Mouse (Mus musculus): Measurements from ENCODE around the gene Fam133b. TPM values are rescaled to one million over a fixed set of nuclear protein-coding genes. Genes with fewer than 3 reads are reported as not detected.
"Not testable (repeated sequence)": the region's sequence is repeated elsewhere in the genome, so short reads cannot be mapped to it uniquely, and the experiment has no call there.

Fam133b gene
- total RNA-seq, 1 experiment from 2014 or later = 83.7 TPM

DNA sequence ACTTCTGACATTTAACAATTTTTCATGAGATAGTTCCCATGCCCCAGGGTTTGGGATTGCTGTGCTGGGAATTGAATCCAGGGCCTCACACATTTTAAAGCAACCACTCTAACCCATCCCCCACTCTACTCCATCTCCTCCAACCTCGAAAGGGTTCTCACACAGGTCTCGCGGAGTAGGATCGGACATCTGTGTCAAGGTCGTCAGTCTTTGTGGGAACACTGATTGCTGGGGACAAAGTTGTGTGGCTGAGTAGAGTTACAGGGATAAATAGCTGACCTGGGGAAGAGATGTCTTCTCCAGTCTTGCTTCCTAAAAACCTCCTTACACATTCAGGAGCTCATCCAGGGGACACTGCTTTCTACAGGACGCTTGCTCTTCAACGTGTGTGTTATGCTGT is 35.4 kb downstream of the Fam133b start:
- ATAC-seq (ENCODE audit: extremely low read depth, insufficient number of reproducible peaks, low FRiP score, poor library complexity, severe bottlenecking) = no peak

DNA sequence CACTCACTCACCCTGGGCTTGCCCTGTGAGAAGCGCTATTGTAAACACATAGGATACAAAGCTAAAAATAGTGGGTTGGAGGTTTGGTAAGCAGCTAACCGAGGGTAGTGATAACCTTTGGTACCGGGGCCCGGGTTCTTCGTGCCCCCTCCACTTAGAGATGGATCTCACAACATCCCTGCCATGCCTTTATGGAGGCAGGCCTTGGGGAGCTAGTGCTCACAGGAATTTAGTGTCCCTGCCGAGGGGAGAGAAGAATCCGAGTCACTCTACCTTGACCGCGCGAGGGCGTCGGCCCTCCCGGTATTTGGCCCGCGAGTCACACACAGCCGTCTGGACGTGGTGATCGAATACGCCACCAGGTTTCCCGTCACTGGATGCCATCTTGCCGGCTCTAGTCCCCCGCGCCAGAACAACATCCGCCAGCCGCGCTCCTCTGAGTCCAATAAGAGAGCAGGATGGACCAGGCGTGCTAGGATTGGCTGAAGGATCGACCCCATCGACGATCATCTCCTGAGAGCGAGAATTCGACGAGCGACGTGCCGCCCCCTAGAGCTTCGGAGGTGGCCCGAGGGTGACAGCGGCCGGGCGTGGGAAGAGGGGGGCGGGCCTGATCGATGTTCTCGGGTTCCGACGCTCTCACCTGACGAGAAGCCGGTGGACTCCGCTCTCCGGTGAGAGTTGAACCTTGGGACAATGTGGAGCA is 52.2 kb downstream of the Fam133b start, which contains the start of gene Pex1:
Gene Pex1, plus strand, starts transcription at position 374 of the 706 bp plus-strand sequence.
- peak; percentile 94 for ATAC-seq (ENCODE audit: extremely low read depth, insufficient number of reproducible peaks, low FRiP score, poor library complexity, severe bottlenecking)

DNA sequence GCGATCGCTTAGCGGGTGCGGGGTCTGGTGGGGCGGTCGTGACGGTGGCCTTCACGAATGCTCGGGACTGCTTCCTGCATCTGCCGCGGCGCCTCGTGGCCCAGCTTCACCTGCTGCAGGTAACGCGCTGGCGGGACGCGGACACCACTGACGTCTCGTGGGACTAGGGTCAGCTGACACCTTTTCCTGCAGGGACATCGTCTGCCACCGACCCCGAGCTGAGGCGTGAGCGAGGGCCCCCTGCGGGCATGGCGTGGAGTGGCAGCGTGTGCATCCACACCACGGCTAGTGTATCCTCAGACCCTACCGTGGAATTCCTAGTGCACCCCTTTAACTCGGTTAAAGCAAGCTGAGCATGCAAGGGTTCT is 52.8 kb downstream of the Fam133b start, which contains the start of gene Rbm48:
Gene Rbm48, minus strand, starts transcription at position 187 of the 368 bp plus-strand sequence.
- peak; percentile 69 for ATAC-seq (ENCODE audit: extremely low read depth, insufficient number of reproducible peaks, low FRiP score, poor library complexity, severe bottlenecking)

DNA sequence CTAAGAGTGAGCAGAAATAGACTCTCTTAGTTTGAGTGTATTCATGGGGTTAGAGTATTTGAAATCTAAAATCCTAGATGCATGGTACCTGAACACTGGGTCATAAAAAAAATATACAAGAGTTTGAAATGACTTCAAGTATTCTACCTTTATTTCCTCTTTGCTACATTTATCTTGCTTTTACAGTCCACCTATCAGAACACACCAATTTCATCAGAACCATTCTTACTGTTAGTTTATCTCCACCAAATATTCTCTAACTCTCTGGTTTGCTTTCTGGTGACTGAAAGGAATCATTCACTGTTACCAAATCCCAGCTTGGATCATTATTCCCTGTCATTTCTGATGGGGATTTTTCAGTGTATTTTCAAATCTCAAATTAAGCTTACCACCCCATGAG is 53.5 kb downstream of the Fam133b start:
- ATAC-seq (ENCODE audit: extremely low read depth, insufficient number of reproducible peaks, low FRiP score, poor library complexity, severe bottlenecking) = no peak

DNA sequence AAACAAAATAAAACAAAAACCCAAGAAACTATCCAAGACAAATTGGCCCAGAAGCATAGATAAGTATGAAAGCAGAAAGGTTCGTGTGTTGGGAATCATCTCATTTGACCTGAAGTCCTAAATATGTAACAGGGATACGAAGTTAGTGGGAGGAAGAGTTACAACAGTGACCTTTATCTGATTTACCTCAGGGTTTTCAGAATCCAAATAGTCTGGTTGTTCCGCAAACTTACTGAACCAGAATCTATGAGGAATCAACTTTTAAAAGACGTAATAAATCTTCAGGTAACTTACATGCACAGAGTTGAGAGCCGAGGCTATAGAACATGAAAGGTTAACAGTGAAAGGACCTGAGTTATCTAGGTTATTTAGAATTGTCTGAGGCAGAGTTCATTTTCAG is 55.1 kb downstream of the Fam133b start:
- no peak for ATAC-seq (ENCODE audit: extremely low read depth, insufficient number of reproducible peaks, low FRiP score, poor library complexity, severe bottlenecking)

DNA sequence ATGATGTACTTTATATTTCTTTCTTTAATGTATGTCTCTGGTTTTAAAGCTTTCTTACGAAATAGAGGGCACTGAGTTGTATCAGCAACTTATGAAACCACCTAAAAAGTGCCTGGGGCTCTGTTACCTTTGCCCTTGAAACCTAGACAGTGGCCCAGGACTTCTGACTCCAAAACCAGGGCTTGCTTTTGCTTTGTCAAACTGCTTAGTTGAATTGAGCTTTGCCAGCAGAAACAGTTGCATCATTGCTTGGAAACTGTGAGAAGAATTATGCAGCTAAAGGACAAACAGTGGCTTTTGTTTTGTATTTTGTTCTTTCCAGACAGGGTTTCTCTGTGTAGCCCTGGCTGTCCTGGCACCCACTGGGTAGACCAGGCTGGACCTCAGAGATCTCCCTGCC is 56.7 kb downstream of the Fam133b start:
- no peak for ATAC-seq (ENCODE audit: extremely low read depth, insufficient number of reproducible peaks, low FRiP score, poor library complexity, severe bottlenecking)

DNA sequence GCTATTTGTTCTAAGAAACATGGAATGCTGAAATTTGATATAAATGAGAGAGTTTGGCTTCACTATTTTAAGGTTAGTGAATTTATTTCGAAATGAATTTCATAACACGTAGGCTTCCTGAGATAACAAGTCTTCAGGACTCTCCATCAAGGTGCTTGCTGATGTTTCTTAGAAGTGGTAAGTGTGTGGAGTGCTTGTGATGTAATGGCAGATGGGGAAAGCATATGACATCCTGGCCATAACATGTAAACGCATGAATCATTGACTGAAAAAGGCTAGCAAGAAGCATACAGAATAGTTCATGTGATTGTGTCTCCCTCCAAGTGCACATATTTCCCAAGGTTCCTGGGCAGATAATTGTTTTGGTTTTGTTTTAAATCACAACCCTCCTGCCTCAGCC is 57.2 kb downstream of the Fam133b start:
- ATAC-seq (ENCODE audit: extremely low read depth, insufficient number of reproducible peaks, low FRiP score, poor library complexity, severe bottlenecking) = no peak

DNA sequence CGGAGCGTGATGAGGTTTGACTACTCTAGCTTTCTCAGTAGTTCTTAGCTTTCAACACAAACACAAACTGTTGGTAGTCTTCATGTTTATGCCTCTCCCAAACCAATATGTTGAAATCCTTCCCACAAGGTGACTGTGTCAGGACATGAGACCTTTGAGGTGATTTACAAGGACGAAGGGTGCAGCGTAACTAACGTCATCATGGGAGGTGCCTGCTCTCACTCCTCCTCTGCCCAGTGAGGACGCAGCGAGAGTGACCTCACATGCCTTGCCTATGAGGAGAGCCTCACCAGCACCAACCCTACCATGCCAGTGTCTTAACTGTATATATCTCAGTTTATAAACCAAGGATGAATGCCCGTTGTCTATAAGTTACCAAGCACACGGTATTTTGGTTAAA is 63.5 kb downstream of the Fam133b start:
- no peak for ATAC-seq (ENCODE audit: extremely low read depth, insufficient number of reproducible peaks, low FRiP score, poor library complexity, severe bottlenecking)

DNA sequence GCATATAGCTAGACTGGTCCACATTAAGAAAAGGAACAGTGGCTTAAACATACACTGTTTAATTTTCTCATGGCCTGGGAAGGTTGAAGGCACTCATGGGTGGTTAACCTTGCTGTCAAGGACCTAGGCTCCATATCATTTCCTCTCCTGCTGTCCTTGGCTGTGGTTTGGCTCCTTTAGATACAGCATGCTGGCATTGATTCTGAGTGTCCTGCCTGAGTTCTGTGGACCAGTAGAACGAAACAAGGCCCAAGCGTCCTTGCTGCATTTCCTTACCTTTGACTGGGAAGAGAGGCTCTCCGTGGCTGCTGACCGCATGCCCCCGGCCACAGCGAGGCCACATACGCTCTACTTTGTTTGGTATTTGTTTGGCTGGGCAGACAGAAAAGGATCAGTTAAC is 65.6 kb downstream of the Fam133b start:
- ATAC-seq (ENCODE audit: extremely low read depth, insufficient number of reproducible peaks, low FRiP score, poor library complexity, severe bottlenecking) = no peak

DNA sequence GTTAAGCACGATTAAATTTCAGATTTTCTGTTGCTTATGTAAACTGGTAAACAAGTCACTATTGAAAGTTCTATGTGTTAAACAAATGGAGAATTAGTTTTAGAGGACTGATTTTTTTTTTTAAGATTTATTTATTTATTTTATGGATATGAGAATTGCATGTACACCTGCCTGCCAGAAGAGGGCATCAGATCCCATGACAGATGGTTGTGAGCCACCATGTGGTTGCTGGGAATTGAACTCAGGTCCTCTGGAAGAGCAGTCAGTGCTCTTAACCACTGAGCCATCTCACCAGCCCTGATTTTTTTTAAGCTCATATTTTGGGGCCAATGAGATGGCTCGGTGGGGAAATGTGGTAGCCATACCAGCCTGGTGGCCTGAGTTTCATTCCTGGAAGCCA is 68.2 kb downstream of the Fam133b start:
- ATAC-seq (ENCODE audit: extremely low read depth, insufficient number of reproducible peaks, low FRiP score, poor library complexity, severe bottlenecking) = not testable (repeated sequence)

Other genes with a start within 250 kb of the Fam133b start
- 11.4 and 12.2 TPM in 2 replicates for gene Cdk6, start 202.3 kb upstream of the Fam133b start, total RNA-seq (2017)
- 18.7 and 28.1 TPM in 2 replicates for gene 1700109H08Rik, start 27.7 kb downstream of the Fam133b start, total RNA-seq (2017)
- gene Pex1, start 52.2 kb downstream of the Fam133b start, total RNA-seq (2017) = 13.4 and 18.2 TPM in 2 replicates
- gene Rbm48, start 52.8 kb downstream of the Fam133b start, total RNA-seq (2017) = 45.5 and 67.2 TPM in 2 replicates
- gene Tmbim7, start 107.3 kb downstream of the Fam133b start, total RNA-seq (2017) = not detected in 2 replicates
- 110 and 118 TPM in 2 replicates for gene Gatad1, start 113.4 kb downstream of the Fam133b start, total RNA-seq (2017)

Data from neutrophil, adult 5-6 weeks (primary cell).